13 mouse cellular contexts compared by ENCODE assay signal in the genomic region with DNA sequence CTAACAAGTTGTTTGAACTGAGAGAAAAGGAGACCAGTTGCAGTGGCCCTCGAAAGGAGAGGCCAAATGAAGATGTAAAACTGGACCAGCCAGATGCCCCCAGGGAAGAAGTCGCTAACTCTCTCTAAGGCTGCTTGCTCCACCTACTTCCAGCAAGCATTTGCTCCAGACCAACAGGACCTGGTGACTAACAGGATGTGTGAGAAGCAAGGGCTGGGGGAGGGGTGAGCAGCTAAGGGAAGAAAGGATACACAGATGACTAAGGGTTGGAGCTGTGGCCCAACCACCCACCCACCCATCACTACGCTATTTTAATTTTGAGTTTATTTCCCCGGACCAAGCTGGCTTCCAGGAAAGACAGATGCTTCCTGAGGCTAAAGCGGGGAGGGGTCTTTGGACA. TPM values are rescaled to one million over a fixed set of nuclear protein-coding genes. Genes with fewer than 3 reads are reported as not detected.
A peak's percentile ranks its signal among the peaks of the same experiment; 100 is the strongest.
DNase-seq lines count a peak whose midpoint lies in the region; ATAC-seq and TF ChIP-seq lines count a peak whose summit lies in the region.
"Had no signal": no experiment of that assay in that cellular context is flagged by ENCODE, and none has a peak within 500 bp of the region (broad histone marks: within the 10 kb centered on the region; RNA-seq: fewer than 3 reads in every experiment).

No protein-coding gene starts in this region.

- TF ChIP-seq EP300 in lung, postnatal 0 days (IDR thresholded peaks at IDR 0.05), result peak; percentile 22; the same call in 1 of the 2 replicates

- peaks cover 6% of the 10 kb centered on the region; the same call in 1 of the 2 replicates for H3K9me3 ChIP-seq in heart, embryonic 10.5 days
- H3K9me3 ChIP-seq in lung, postnatal 0 days (ENCODE audit: low read length), result no peaks in the 10 kb centered on the region; the same call in 1 of the 2 replicates

- peaks cover 12% of the 10 kb centered on the region for H3K4me1 ChIP-seq in heart, embryonic 10.5 days
- H3K4me1 ChIP-seq in lung, postnatal 0 days (ENCODE audit: insufficient read depth, low read depth, low read length), result no peaks in the 10 kb centered on the region

- H3K27me3 ChIP-seq in heart, embryonic 10.5 days (ENCODE audit: insufficient read depth, poor library complexity, severe bottlenecking), result peaks cover 19% of the 10 kb centered on the region
- H3K27me3 ChIP-seq in lung, postnatal 0 days (replicated peaks; ENCODE audit: insufficient read depth, low read length), result no peaks in the 10 kb centered on the region

- DNase-seq in heart, adult 11 months, result peak; percentile 85
- DNase-seq in heart, embryonic 10.5 days (ENCODE audit: low spot score), result no peak
- DNase-seq in lung, postnatal 0 days (ENCODE audit: low spot score), result peak; percentile 29
- DNase-seq in lung, postnatal 36 days, result no peak
- DNase-seq in right cerebral cortex, adult 2 months (ENCODE audit: low spot score in 2 of 2), result peak; percentile 56 to 57
- no peak for DNase-seq in urinary bladder, postnatal 25 days (ENCODE audit: low spot score)
- no peak for DNase-seq in MN1 (ENCODE audit: low spot score)
- DNase-seq: B cell, adult 2 months had no signal

- no peak overlapping the region for H3K9ac ChIP-seq in lung, postnatal 0 days (replicated peaks; ENCODE audit: low read depth)
- H3K9ac ChIP-seq: heart, embryonic 12.5 days; limb, embryonic 13.5 days had no signal

- no peak for ATAC-seq in lung, postnatal 0 days
- peak; percentile 37 for ATAC-seq in activated CD4-positive, CD25-positive, alpha-beta regulatory T cell, adult 4 months
- ATAC-seq: hindbrain, postnatal 0 days had no signal

- no peak overlapping the region for H3K4me2 ChIP-seq in lung, postnatal 0 days (replicated peaks; ENCODE audit: low read depth, low read length)
- H3K4me2 ChIP-seq: heart, embryonic 12.5 days; limb, embryonic 13.5 days had no signal

- H3K4me3 ChIP-seq in heart, embryonic 10.5 days, result no peak overlapping the region
- no peak overlapping the region for H3K4me3 ChIP-seq in lung, postnatal 0 days (ENCODE audit: low read depth, low read length)
- H3K4me3 ChIP-seq: heart, embryonic 12.5 days; layer of hippocampus, adult 2 months; limb, embryonic 13.5 days had no signal

- no peak for TF ChIP-seq CTCF in lung, postnatal 0 days (IDR thresholded peaks at IDR 0.05)

- 55% methylated on average over 5 of the region's 5 CpGs for WGBS in heart, embryonic 10.5 days
- whole genome bisulfite sequencing in lung, postnatal 0 days, result 46% methylated on average over 5 of the region's 5 CpGs

- no peaks in the 10 kb centered on the region for H3K36me3 ChIP-seq in heart, embryonic 10.5 days
- no peaks in the 10 kb centered on the region for H3K36me3 ChIP-seq in lung, postnatal 0 days (ENCODE audit: insufficient read depth, low read length)
- H3K36me3 ChIP-seq: heart, embryonic 12.5 days; limb, embryonic 13.5 days had no signal

- no peak overlapping the region for H3K27ac ChIP-seq in heart, embryonic 10.5 days
- H3K27ac ChIP-seq in lung, postnatal 0 days (ENCODE audit: low read length), result no peak overlapping the region
- H3K27ac ChIP-seq: hindbrain, postnatal 0 days; layer of hippocampus, adult 2 months; limb, embryonic 13.5 days had no signal

RNA-seq across cellular contexts. Expression of a gene that starts 2.5 kb away (rescaled TPM):
- 4.5 and 5.1 TPM in 2 replicates for polyA plus RNA-seq in heart, embryonic 10.5 days (2016; fragmentation: Nextera tagmentation; extraction: Ambion mirVana)
- polyA plus RNA-seq in lung, postnatal 0 days (2015; fragmentation: Nextera tagmentation; extraction: Ambion mirVana), result 11.1 and 11.7 TPM in 2 replicates
- polyA plus RNA-seq in activated CD4-positive, CD25-positive, alpha-beta regulatory T cell, adult 4 months (2017; shearing (Covaris generic)), result 10 to 100 TPM; 12.0 to 14.9 TPM

Comparison
In these comparisons a context has a peak if more than half of its experiments do, and no peak if none do; other contexts are left out.
1. DNase-seq: peak in heart, adult 11 months (single experiment), lung, postnatal 0 days (single experiment) and right cerebral cortex, adult 2 months (2 of 2); none in heart, embryonic 10.5 days (single experiment), lung, postnatal 36 days (single experiment), urinary bladder, postnatal 25 days (single experiment) and MN1 (single experiment).